Mouse (Mus musculus) cerebellum, adult 9-10 months (tissue): ENCODE results near the gene Rfxap.
A peak's percentile ranks its signal among the peaks of the same experiment; 100 is the strongest.

Source experiments
- DNase-seq: peaks from one replicate; pipeline ENCODE4 v3.0.0; 2022

The Rfxap gene

DNA sequence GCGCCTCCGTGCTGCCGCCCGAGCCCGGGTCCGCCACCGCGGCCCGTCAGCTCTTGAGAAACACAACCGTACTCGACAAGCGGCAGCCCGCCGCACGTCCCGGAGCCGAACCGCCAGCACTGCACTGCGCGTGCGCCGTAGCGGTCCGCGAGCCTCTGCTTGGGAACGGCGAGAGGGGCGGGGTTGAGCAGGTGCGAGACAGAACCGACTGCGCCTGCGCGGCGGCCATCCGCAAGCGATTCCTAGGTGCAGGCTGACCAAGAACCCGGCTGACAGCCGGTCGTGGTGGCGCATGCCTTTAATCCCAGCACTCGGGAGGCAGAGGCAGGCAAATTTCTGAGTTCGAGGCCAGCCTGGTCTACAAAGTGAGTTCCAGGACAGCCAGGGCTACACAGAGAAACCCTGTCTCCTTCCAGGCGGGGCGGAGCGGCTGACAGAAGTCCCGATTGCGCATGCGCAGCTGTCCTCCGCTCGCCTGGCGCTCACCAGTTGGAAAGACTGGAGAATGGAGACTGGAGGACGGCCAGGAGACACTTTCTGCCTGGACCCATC lies at the start of gene Rfxap:
Rfxap (minus strand) TSS at position 126 of the 552 bp plus-strand sequence.
- DNase-seq = peak; percentile 95

GRCm38 (mm10) chr3:54835421-54835820 lies 27.8 kb upstream of the Rfxap start:
- no peak for DNase-seq

DNA sequence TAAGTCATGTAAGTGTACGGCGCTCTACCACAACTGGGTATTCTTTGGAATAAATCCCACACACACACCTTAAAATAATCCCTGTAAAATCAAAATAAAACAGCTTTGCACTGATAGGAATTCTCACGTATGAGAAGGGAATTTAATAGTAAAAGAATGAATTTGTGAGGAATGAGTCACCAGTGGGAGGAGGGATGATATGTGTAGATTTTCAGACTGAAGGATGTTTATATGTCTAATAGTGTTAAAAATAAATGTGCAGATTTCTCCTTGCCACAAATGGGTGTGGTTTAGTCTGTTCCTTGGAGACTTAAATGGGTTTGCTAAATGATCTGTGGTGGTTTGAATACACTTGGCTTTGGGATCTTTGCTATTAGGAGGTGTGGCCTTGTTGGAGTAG lies 24.9 kb upstream of the Rfxap start:
- no peak for DNase-seq

GRCm38 (mm10) chr3:54822526-54822925 lies 14.9 kb upstream of the Rfxap start:
- DNase-seq = no peak

GRCm38 (mm10) chr3:54815292-54815691 lies 7.7 kb upstream of the Rfxap start:
- DNase-seq = peak; percentile 31

DNA sequence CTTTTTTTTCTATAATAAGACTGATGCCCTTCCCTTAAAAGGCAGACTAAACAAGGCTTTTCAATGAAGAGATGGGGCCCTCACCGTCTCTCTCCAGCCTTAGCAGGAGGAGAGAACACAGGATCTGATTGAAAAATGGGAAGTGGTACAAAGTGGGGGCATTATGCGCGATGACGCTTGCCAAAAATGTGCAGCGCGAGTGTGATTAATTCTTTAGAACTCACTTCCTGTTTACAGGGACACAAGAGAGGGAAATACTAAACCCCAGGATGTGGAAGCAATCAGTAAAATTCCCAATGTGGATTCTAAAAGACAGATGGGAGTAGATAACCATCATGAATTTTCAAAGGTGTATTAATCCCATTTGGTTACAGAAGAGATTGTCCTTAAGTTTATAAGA lies 7.0 kb upstream of the Rfxap start:
- no peak for DNase-seq

DNA sequence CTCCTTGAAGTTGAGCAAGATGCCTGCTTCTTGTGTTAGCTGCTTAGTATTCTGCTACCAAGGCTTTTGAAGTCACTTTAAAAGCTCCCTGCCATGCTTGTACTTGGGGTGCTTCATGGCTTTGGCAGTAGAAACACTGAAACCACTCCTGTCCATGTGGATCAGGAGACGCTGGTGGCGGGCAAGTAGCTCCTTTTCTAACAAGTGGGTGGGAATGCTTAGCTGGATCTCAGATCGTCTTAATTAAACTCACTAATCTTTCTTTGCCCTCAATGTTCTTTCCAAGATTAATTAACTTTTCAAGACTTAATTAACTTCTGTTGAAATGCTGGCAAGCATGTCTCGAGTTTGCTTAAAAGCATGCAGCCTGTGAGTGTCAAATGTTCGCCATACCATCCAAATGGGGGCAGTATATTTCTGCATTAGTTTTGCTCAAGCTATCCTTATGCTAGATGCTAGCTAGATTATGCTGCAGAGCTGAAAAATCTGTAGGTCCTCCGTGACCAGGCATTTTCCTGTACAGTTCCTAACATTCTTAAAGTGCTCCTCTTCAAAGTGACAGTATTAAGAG lies 5.9 kb upstream of the Rfxap start:
- no peak for DNase-seq

GRCm38 (mm10) chr3:54811616-54812015 lies 4.0 kb upstream of the Rfxap start:
- no peak for DNase-seq

GRCm38 (mm10) chr3:54809111-54809510 lies 1.5 kb upstream of the Rfxap start:
- DNase-seq = no peak

DNA sequence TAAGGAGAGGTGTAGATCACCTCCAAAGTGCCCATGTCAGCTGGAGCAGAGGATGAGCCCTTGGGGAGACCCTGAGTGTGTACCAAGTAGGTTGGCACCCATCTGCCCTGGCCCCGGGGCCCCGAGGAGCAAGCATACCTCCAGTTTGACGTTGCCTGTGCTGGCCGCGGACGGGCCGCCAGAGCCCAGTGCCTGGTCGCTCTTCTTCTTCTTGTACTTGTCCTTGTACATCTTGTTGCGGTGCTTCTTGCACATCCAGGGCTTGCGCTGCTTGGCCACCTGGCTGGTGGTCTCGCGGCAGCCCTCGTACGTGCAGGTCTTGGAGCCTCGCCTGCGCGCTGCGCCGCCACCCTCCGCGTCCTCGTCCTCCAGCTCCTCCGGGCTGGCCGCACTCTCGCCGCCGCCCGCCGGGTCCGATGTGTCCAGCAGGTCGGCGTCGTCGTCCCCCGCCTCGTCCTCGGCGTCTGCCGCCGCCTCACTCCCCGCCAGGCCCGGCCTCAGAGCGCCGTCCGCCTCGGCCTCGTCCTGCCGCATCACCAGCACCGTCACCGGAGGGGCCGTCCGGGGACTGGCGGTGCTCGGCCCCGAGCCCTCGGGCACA lies 430 bp downstream of the Rfxap start:
- no peak for DNase-seq

GRCm38 (mm10) chr3:54803713-54804112 lies 3.9 kb downstream of the Rfxap start:
- DNase-seq = no peak

- DNase-seq = peak; percentile 59
These were observed 10.4 kb downstream of the Rfxap start for GRCm38 (mm10) chr3:54797211-54797610.

- peak; percentile 59 for DNase-seq
These were observed 11.8 kb downstream of the Rfxap start for GRCm38 (mm10) chr3:54795806-54796205.

- DNase-seq = no peak
These were observed 12.2 kb downstream of the Rfxap start for GRCm38 (mm10) chr3:54795379-54795778.

DNA sequence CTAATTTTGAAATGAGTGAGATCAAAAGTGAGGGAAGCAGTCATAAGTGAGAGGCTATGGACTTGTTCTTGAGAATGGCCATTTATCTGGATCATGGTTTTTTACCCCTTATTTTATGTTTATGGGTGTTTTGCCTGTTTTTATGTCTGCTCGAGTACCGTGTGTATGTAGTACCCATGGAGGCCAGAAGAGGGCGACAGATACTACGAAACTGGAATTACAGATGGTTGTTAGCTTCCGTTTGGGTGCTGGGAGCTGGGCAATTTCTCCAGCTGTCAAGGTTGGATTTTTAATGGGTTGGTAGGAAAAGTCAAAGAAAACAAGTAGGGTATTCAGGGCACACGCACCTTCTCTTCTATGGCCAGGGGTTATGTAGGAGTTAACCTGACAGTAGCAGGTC lies 13.8 kb downstream of the Rfxap start:
- DNase-seq = no peak

DNA sequence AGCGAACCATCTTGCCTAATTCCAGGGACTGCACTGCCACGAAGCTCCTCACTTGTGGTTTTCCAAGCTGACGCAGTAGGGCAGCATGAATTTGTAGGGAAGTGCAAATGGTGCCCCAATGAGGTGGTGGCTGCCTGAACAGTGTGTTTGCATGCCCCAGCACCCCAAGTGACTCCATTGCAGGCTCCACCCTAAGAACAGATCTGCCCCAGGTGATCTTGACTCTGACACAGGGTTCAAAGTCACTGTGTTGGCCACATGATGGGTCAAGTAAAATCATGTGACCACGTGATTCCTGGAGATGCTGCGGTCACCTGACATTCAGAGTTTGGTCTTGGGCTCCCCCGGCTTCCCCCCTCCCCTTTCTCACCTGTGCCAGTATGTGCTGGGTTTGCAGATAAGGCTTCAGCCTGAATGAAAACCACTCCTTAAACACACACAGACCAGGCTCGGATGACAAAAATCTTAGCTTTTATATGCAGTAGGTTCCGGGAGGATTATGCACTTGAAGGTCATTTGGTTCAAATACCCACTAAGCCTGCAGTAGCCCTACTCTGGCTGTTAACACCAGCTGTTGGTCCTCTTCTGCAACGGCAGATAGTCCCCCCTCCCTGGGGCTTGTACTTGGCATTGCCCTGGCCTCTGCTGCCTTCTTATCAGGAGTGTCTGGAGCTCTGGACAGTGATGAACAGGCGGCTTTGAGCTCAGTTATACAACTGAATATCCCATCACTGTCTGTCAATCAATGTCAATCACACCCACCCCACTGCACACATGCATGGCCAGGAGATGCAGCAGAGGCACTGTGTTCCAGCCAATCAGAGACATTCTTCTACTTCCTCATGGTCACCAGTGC lies 15.5 kb downstream of the Rfxap start:
- no peak for DNase-seq

- no peak for DNase-seq
These were observed 17.0 kb downstream of the Rfxap start for GRCm38 (mm10) chr3:54790601-54791000.

- DNase-seq = no peak
These were observed 31.5 kb downstream of the Rfxap start for GRCm38 (mm10) chr3:54775989-54776631.

DNA sequence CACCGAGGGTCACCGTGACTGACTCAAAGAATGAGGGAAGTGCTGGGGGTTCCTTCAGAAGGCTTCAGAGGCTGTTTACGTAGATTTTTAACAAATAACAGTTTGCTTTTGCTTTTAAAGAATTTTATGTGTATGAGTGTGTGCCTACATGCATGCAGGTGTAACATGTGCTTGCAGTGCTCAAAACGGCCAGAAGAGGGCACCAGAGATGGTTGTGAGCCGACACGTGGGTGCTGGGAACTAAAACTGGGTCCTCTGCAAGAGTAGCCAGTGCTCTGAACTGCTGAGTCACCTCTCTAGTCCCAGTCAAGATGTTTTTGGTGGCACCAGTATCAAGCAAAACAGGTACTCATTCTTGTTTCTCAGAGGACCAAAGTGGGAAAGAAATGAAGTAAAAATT lies 34.0 kb downstream of the Rfxap start:
- DNase-seq = no peak

- DNase-seq = no peak
These were observed 38.0 kb downstream of the Rfxap start for GRCm38 (mm10) chr3:54769349-54770275.

DNA sequence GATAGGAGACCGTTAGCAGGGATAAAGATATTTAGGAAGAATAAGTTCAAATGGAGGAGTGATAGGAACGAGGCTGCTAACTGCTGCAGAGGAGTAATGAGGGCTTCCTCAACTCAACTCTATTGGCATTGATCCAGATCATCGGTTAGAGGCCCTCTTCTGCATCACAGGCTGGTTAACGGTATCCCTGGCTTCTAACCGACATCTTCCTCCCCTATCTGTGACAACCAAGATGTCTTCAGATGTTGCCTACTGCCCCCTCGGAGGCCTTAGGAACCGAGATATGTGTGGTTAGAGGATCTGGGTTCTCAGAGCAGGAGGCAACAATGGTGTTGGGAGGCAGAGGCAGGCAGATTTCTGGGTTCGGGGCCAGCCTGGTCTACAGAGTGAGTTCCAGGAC lies 39.0 kb downstream of the Rfxap start:
- DNase-seq = no peak

GRCm38 (mm10) chr3:54766811-54767210 lies 40.8 kb downstream of the Rfxap start:
- no peak for DNase-seq
